Mouse (Mus musculus) erythroid progenitor cell, adult 5-6 weeks (primary cell): Measurements from ENCODE around the gene Gpc6. TPM values are rescaled to one million over a fixed set of nuclear protein-coding genes. Genes with fewer than 3 reads are reported as not detected.

ENCODE experiments used
- ATAC-seq: replicated peaks from 2 replicates; pipeline ENCODE4 v1.8.0; 2016; ENCODE audit warnings: moderate number of reproducible peaks, mild to moderate bottlenecking, moderate TSS enrichment, inconsistent platforms; ENCODE audit not compliant: poor library complexity, low FRiP score, severe bottlenecking
- total RNA-seq, 2 experiments: library from RNA; stranded (forward) in 1 of 2; stranded (reverse) in 1 of 2; fragments of 150-400 nt in 1 of 2; fragments of 186-747, 209-891 nt in 1 of 2; gene quantifications; 2 replicates each; pipeline versions ENCODE4 v1.2.3 to v1.2.4; 2015 to 2017; ENCODE audit warnings: low replicate concordance in 2 of 2

Gene Gpc6
- total RNA-seq, 2 experiments from 2014 or later, result not detected

DNA sequence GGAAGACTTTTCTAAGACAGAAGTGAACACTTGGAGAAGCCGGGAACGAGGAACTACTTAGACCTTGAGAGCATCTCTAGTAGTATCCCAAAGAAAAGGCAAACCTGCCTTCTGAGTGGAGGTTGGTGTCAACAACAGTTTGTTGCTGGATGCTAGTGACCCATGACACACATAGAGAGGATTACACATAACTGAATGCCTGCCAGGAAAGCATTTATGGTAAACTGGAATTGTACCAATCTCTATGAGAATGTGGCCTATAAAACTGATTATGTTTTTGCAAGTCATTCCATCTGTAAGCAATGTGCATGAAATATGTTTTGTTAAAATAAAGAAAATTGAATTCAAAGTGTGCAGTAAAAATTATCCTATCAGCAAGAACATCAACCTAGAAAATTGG lies 485.4 kb downstream of the Gpc6 start:
- no peak for ATAC-seq

- ATAC-seq, result no peak
These were observed 489.9 kb downstream of the Gpc6 start for GRCm38 (mm10) chr14:117415045-117415444.

- no peak for ATAC-seq
These were observed 494.6 kb downstream of the Gpc6 start for GRCm38 (mm10) chr14:117419561-117420218.

DNA sequence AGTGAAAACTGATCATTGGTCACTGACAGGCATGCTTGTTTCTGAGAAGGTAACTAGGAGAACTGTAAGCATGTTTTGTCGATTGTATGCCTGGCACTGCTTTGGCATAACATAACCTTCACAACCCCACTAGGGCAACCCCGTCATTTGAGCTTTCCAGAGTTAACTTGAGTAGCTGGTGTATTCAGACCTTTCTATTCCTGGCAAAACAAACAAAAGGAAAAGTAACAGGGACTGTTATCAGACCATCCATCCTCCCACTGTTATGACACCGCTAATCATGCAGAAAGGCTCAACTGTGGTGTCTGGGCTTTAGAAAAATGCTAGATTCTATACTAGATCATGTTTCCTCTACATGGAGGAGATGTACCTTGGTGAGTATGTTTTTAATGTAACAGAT lies 496.1 kb downstream of the Gpc6 start:
- no peak for ATAC-seq

GRCm38 (mm10) chr14:117426116-117426515 lies 501.0 kb downstream of the Gpc6 start:
- no peak for ATAC-seq

DNA sequence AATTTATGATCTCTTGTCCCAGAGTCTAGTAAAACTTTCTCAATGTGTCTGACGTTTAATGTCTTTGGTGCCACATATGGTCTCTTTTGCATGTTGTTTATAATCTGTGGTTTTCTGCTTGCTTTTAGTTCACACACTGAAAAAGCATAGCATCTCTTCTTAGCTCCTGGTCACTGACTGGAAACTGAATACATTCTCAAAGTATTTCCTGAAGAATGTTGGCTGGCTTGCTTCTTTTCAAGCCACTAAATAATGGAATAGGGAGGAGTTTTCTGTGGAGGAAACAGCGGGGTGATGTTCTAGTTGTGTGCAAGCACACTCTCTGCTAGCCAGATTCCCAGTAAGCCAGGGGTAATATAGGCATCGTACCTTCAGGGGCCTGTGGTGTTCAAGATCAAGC lies 502.7 kb downstream of the Gpc6 start:
- no peak for ATAC-seq

DNA sequence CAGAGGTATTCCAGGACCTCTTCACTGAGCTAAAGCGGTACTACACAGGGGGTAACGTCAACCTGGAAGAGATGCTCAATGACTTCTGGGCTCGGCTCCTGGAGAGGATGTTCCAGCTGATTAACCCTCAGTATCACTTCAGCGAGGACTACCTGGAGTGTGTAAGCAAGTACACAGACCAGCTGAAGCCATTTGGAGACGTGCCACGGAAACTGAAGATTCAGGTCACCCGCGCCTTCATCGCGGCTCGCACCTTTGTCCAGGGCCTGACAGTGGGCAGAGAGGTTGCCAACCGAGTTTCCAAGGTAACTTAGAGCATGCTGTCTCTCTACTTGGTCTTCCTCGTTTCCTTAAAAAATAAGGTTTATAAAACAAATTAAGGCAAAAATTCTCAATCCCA lies 510.6 kb downstream of the Gpc6 start:
- ATAC-seq, result no peak

GRCm38 (mm10) chr14:117446675-117447231 lies 521.6 kb downstream of the Gpc6 start:
- peak; percentile 30 for ATAC-seq

DNA sequence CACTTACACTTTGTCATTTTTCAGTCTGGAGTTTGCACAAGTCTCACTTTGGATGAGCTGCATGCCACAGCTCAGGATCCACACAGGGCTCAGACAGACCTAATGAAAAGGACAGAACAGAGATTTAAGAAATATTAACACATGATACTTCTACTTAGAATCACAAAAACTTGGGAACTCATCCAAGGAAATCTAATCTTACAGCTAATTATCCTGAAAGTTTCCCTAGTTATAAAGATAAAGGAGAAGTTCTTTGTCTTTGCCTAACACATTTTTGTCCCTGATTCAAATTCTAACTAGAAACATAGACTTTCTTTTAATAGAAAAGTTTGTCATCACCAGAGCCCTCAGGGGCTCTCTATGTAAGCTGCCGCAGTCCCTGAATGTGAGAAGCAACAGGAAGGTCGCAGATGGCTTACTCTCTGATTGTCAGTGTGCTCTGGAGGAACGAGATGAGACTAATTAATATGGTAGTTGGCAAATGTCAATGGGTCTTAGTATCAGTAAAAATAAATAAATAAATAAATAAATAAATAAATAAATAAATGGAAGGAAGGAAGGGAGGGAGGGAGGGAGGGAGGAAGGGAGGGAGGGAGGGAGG lies 526.4 kb downstream of the Gpc6 start:
- no peak for ATAC-seq

- ATAC-seq, result no peak
These were observed 527.0 kb downstream of the Gpc6 start for GRCm38 (mm10) chr14:117452150-117452549.

GRCm38 (mm10) chr14:117473378-117473777 lies 548.3 kb downstream of the Gpc6 start:
- no peak for ATAC-seq

GRCm38 (mm10) chr14:117478879-117479278 lies 553.8 kb downstream of the Gpc6 start:
- ATAC-seq, result no peak

- ATAC-seq, result no peak
These were observed 562.1 kb downstream of the Gpc6 start for GRCm38 (mm10) chr14:117487161-117487754.

DNA sequence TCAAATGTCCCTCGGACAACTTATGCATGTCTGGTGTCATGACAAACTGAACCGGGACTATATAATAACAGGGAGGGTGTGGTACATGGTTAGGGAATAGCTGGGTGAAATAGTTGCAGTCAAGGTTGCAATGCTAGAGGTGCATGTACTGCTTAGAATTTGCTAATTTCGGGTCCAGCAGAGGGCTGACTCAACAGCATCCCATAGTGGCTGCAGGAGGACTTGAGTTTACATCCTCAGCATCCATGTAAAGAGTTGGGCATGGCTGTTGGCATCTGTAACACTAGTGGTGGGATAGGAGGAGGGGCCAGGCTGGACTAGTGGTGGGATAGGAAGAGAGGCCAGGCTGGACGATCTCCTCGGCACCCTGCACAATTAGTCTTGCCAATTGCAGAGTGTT lies 565.4 kb downstream of the Gpc6 start:
- no peak for ATAC-seq

DNA sequence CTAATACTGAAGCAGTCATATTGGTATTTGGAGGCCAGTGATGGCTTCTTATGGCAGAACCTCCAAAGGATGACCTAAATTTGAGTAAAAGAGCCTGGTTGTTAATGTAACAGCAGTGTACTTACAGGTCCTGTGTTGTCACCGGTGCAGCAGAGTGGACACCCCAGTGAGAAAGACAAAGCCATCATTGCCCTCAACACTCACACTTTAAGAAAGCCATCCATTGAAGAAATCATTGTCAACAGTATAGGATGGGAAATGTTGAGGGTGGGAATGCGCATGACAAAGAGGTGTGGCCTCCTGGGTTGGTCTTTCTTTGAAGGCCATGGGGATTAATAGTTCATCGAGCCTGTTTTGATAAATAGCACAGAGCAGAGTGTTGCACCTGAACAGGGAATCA lies 570.0 kb downstream of the Gpc6 start:
- no peak for ATAC-seq

DNA sequence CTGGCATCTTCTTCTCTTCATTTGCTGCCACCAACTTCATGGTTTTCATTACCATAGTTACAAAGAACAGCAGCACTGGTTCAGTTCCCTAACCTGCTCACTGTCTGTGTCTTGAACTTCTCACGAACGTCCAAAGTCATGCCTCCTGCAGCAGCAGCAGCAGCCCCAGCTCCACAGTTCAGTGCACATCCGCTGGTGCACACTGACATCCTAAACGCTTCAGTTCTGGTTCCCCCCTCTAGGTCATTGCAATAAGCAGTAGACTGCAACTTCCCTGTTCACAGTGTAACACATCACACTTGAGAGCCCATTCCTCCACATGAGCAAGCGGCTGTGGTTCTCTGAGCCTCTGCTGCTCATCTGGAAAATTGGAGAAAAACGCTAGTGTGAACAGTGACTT lies 573.7 kb downstream of the Gpc6 start:
- ATAC-seq, result no peak

DNA sequence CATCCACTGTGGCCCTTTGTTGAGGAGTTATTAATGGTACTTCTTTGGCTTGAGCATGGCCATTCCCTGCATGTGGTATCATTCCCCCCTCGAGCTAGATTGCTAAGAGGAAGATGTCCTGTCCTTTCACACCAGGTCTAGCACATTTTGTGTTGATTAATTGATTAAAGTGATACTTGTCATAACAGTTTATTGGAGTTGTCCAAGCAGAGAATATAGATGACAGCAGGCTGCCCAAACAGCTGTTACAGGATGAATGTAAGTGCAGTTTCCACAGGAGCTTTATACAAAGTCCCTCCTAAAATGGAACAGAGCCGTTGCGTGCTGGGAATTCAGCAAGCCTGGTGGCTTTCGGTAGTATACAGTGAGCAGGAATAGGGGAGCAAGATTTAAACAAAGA lies 574.2 kb downstream of the Gpc6 start:
- no peak for ATAC-seq

- no peak for ATAC-seq
These were observed 589.7 kb downstream of the Gpc6 start for GRCm38 (mm10) chr14:117514829-117515228.

DNA sequence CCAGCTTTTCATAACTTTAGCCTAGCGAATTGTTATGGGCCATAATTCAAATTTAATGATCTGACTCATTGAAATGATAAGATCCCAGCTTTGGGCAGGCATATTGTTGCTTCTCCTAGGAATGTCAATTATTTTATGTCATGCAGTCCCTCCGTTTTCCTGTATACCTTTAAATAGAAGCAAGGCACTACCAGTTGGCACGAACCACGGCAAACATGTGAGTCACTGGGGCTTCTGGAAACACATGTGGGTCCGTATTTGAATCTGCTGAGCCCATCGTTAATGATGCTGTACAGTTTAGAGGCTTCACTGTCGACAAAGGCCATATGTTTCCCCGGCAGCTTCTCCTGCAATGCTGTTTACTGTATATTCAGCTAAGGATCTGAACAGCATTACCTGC lies 594.5 kb downstream of the Gpc6 start:
- ATAC-seq, result no peak

- no peak for ATAC-seq
These were observed 595.6 kb downstream of the Gpc6 start for GRCm38 (mm10) chr14:117520706-117521105.

DNA sequence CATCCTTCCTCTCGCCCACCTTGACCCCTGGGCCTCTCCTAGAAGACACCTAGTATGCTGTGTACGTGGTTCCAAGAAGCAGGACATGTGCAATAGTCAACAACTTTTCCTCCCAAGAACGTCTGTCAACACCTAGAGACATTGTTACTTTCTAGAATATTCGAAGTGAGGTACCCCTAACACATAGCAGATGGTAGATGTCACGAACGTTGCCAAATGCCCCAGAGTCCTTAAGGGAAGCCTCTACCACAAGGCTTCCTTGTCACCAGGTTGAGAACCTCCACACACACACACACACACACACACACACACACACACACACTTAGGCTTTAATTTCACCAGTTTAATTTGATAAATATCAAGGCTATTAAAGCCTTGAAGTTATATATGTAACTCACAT lies 600.0 kb downstream of the Gpc6 start:
- ATAC-seq, result no peak
